Comparison of ENCODE assay signal across 7 mouse cellular contexts in the genomic region with DNA sequence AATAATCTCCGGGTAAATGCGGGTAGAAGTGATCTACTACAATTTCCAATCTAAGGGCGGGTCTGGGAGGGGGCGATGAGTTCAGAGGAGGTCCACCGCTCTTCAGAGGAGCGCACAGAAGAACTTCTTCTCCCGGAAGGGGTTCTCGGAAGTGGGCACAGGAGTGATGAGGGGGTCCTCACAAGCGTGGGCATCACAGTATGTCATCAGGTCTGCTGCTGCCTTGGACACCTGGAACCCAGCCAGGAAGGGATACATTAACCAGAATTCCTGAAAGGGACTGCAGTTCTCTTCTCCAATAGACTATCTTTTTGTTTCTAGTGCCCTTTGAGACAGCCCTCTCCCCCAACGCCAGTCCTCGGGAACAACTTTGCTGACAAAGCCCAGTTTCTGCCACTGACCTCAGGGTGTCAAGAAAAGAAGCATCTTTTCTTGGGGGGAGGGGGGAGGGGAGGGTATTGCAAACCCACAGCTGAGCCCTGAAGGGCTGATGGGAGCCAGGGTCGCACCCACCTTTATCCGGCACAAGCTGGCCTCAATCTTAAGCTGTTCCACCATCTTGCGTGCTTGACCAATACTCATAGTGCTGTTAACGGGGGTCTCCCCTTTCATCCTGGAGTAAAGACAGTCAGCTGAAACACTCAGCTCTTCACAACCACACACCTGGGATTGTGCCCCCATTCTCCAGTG. TPM values are rescaled to one million over a fixed set of nuclear protein-coding genes. Genes with fewer than 3 reads are reported as not detected.
DNase-seq lines count a peak whose midpoint lies in the region; ATAC-seq lines count a peak whose summit lies in the region.

No protein-coding gene starts in this region.

- H3K4me3 ChIP-seq in midbrain, embryonic 11.5 days (ENCODE audit: low read depth, low read length), result peak overlapping the region; percentile 46

- H3K4me2 ChIP-seq in midbrain, embryonic 11.5 days, result peak overlapping the region; percentile 80

- intact Hi-C loops in heart, postnatal 36 days (cut with DNase I), result no loop called here

- H3K27ac ChIP-seq in midbrain, embryonic 11.5 days (ENCODE audit: low read depth, low read length), result peak overlapping the region; percentile 86

- H3K27me3 ChIP-seq in midbrain, embryonic 11.5 days (ENCODE audit: control insufficient read depth, insufficient read depth, low read length), result no peaks in the 10 kb centered on the region

- peak; percentile 42 for DNase-seq in urinary bladder, postnatal 14 days (ENCODE audit: low spot score)
- DNase-seq in urinary bladder, postnatal 36 days (ENCODE audit: low spot score in 2 of 2), result no peak
- peak; percentile 52 to 62 for DNase-seq in cerebellum, postnatal 36 days
- DNase-seq in heart, postnatal 36 days, result peak; percentile 36 to 37
- DNase-seq in kidney, postnatal 4 days, result peak; percentile 60 to 72
- no peak for DNase-seq in midbrain, embryonic 11.5 days (ENCODE audit: low spot score, missing footprints)
- peak; percentile 35 for DNase-seq in thymus, postnatal 14 days

- WGBS in midbrain, embryonic 11.5 days, result 16% methylated on average over 15 of the region's 15 CpGs

- peaks cover 7% of the 10 kb centered on the region for H3K36me3 ChIP-seq in midbrain, embryonic 11.5 days (ENCODE audit: control insufficient read depth, insufficient read depth, low read length)

- H3K9ac ChIP-seq in midbrain, embryonic 11.5 days (ENCODE audit: low read length), result peak overlapping the region; percentile 74

- H3K4me1 ChIP-seq in midbrain, embryonic 11.5 days (ENCODE audit: control insufficient read depth, insufficient read depth, low read length), result peaks cover 27% of the 10 kb centered on the region

- H3K9me3 ChIP-seq in midbrain, embryonic 11.5 days (ENCODE audit: control insufficient read depth, low read length), result no peaks in the 10 kb centered on the region

- peak; percentile 11; the same call in 1 of the 2 replicates for ATAC-seq in midbrain, embryonic 11.5 days (ENCODE audit: low FRiP score)

RNA-seq across cellular contexts. Expression of gene Gng3, which starts 0.8 kb away (rescaled TPM):
- not detected for total RNA-seq in heart, postnatal 36 days (2021)
- polyA plus RNA-seq in midbrain, embryonic 11.5 days (2014; fragmentation: Nextera tagmentation; extraction: Ambion mirVana), result 128 and 133 TPM in 2 replicates

RNA-seq across cellular contexts. Expression of gene Bscl2, which starts 0.9 kb away (rescaled TPM):
- 10 to 100 TPM; 22.0 to 25.2 TPM for total RNA-seq in heart, postnatal 36 days (2021)
- 50.6 and 52.7 TPM in 2 replicates for polyA plus RNA-seq in midbrain, embryonic 11.5 days (2014; fragmentation: Nextera tagmentation; extraction: Ambion mirVana)

RNA-seq across cellular contexts. Expression of gene AC129217.1, which starts 8.6 kb away (rescaled TPM):
- total RNA-seq in heart, postnatal 36 days (2021), result not detected
- not detected in 2 replicates for polyA plus RNA-seq in midbrain, embryonic 11.5 days (2014; fragmentation: Nextera tagmentation; extraction: Ambion mirVana)

RNA-seq across cellular contexts. Expression of gene Lrrn4cl, which starts 12.4 kb away (rescaled TPM):
- 1 to 10 TPM; 4.0 to 4.9 TPM for total RNA-seq in heart, postnatal 36 days (2021)
- 0.18 and 0.30 TPM in 2 replicates for polyA plus RNA-seq in midbrain, embryonic 11.5 days (2014; fragmentation: Nextera tagmentation; extraction: Ambion mirVana)

RNA-seq across cellular contexts. Expression of gene Hnrnpul2, which starts 18.4 kb away (rescaled TPM):
- 10 to 100 TPM; 44.6 to 49.8 TPM for total RNA-seq in heart, postnatal 36 days (2021)
- 6.1 and 6.2 TPM in 2 replicates for polyA plus RNA-seq in midbrain, embryonic 11.5 days (2014; fragmentation: Nextera tagmentation; extraction: Ambion mirVana)

Comparison
In these comparisons a context has a peak if more than half of its experiments do, and no peak if none do; other contexts are left out.
1. DNase-seq: peak in urinary bladder, postnatal 14 days (single experiment), cerebellum, postnatal 36 days (2 of 2), heart, postnatal 36 days (2 of 2), kidney, postnatal 4 days (2 of 2) and thymus, postnatal 14 days (single experiment); none in urinary bladder, postnatal 36 days (0 of 2) and midbrain, embryonic 11.5 days (single experiment).